Mouse (Mus musculus) adrenal gland (tissue): ENCODE measurements around the gene Evc.

Experiments
- intact Hi-C: fragments of 180-260 bp; cut with DNase I; formaldehyde crosslinking; loops from one replicate; pipeline ENCODE4 v1.15.1; 2025

Gene Evc

DNA sequence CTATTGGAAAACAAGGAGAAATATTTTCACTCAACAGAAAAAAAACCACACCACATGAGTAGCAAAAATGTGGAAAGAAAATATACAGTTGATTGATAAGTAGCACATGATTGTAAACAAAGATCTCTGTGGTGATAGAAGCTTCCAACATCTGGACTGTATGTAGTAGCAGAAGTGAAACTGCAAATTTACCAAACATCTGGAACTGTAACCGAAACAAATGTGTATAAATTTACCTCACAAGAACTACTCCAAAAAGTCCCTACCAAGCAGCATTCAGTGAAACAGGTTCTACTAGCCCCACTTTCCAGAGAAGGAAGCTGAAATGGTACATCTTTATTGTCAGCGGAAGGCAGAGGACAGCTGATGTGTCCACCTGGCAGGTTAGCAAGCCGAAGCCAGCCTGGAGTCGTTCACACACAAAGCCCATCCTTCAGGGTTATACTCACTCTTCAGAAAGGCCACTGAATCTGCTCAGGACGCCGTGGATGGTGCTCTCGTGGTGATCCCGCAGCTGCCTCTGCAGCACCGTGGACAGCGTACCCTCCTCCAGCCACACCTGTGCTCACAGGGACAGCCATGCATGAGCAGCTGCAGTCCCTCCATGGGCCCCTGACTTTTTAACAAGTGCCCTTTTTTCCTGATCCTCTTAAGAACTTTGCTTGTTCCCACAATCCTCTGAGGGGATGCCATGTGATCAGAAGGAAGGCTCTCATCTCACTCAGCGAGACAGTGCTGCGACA, 23.5 kb downstream of the Evc start:
- intact Hi-C loops: no loop called here

DNA sequence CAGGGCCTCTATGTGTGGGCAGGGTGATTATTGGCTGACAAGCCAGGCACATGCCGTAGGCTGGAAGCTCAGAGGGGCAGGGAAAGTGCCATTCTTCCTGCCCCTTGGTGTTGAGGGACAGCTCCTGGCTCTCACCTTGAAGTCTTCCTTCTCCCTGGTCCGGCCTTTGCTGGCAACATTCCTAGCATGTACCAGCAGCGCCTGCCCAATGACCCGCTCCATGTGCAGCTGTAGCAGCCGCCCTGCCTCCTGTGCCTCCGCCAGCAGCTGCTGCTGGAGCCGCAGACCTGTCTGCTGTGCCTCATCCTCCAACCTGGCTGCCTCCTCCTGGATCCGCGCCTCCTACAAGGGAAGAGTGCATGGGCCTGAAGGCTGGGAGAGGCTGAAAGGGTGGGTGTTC, 26.7 kb downstream of the Evc start:
- intact Hi-C loops: no loop called here

- intact Hi-C loops: loop anchor here (5.0 kb wide), 3 partner anchors 54 to 454 kb away; partner anchors contain the start of gene Stk32b
These were observed 38.3 kb downstream of the Evc start for GRCm38 (mm10) chr5:37298370-37298769.

DNA sequence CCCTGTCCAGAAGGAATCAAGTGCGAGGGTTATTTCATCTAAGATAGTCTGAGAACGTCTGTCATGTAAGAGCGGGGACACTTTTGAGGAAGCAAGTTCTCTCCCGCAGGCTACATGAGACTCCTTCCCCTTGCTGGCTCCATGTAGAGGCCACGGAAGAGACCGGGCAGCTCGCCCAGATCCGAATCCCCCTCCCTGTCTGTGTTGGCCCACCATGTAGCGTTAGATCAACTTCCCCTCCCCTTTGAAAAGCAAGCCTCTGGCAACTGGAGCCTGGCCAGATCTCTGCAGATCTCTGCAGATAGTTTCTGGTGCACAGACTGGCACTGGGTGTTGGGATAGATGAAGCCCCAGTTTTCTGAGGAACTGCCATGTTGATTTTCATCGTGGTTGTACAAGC, 40.0 kb downstream of the Evc start:
- intact Hi-C loops: loop anchor here (5.0 kb wide), 3 partner anchors 56 to 456 kb away; partner anchors contain the start of gene Stk32b

DNA sequence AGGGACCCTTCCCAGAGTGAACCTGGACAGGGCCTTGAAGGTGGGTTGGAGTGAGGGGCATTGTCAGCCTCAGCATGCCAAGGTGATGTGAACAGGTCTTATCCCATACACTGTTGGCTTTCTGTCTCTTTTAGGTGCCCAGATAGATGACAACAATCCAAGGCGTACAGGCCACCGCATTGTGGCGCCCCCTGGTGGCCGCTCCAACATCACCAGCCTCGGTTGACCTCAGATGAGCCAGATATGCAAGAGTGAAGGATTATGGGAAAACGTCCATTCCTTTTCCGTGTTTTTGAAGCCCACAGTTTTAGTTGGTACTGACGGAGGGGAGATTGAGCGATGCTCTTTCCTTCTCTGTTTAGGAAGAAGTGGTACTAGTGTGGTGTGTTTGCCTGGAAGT, 45.7 kb downstream of the Evc start:
- intact Hi-C loops: no loop called here

DNA sequence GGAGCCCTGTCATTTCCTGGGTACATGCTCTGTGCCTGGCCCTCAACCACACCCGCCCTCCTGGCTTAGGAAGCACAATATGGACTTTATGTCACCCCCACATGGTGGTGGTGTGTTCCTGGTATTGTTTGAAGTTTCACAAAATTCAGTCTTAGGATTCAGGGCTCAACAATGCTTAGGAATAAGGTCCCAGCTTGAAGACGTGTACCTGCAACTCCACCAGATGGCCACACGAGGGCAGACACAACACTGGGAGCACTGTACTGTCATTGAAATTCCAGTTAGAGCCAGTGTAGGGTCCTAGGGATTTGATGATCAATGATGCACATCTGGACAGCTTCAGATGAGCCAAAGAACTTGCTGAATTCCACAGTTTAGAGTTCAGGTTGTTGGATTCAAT, 47.5 kb downstream of the Evc start:
- intact Hi-C loops: no loop called here

DNA sequence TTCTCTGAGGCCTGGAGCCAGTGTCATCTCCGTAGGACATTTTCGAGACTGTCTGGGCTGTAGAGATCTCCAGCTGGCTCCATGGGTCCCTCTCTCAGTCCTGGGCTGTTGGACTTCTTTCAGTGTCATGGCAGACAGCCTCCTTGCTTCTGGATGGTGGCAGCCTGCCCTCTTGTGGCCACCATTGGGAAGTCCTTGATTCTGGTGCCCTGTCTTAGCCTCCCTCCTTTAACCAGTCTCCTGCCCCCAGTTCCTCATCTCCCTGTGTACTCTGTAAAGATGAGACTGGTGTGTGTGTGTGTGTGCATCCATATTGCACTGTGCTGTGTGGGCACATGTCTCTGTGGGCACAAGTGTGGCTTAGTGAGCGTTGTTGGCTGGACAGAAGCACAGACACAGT, 48.3 kb downstream of the Evc start:
- intact Hi-C loops: no loop called here

DNA sequence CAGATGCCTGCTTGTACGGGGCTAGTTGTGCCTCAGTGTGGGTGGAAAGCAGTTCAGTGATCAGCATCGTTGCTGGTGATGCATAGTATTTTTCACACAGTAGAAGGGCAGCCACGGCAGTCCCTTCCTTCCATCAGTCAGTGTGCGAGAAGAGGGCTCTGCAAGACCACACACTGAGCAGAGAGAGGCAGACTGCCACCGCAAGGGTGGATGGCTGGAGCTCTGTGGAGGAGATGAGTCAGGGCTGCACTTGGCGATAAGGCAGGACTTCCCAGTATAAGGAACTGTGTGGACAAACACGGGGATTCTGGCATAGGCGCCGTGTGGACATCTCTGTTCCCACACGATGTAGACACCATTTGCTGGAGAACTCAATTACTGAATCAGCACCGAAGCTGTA, 55.7 kb downstream of the Evc start:
- intact Hi-C loops: no loop called here

GRCm38 (mm10) chr5:37263816-37264215, 72.9 kb downstream of the Evc start:
- intact Hi-C loops: no loop called here

DNA sequence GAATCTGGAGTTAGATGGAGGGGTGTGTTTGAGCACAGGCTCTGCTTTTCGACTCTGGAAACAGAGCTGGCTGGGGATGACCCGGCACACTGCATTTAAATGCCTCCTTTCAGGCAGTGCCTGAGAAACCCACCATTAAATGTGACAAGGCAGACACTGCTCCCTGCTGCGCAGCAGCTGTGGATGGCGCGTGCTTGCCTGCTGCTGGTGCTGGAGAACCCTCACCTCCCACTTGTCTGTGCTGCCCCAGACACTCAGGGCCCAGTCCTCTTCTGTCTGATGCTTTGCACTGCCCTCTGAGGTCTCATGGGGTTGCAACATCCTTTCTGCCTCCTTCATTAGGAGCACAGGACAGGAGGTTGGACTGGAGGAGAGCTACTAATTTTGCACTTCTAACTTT, 75.0 kb downstream of the Evc start:
- intact Hi-C loops: no loop called here

DNA sequence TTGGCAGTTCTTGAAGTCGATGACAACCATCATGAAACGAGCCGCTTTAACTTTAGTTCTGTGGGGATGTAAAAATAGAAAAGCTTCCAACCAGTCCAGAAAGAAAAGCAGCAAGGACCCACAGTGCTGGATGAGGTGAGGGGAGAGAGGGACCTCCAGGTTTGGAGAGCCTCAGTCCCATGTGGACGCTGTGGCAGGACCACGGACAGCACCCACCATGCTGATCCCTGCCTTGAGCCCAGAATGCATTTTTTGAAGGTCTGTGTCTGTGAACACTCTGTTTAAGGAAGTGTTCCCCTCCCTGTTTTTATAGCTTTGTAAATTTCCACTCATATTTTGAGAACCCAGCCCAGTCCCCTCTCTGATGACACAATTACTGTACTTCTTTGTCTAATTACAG, 79.5 kb downstream of the Evc start:
- intact Hi-C loops: no loop called here

DNA sequence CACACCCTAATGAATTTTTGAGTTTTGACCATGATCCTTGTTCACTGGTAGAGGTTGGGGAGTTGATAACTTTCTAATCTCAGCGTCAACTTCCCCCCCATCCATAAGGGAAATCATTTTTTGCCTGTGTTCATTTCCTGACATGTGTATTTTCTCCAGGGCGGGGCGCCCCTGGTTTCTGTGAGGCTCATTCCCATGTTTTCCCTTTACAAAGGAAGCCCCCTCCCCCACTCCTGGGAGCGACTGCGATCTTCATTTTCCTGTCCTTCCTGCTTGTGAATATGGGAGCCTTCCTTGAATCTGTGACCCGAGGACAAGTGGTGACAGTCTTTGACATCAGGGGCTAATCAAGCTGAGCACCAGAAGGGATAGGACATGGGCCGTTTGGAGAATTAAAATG, 79.9 kb downstream of the Evc start:
- intact Hi-C loops: no loop called here

DNA sequence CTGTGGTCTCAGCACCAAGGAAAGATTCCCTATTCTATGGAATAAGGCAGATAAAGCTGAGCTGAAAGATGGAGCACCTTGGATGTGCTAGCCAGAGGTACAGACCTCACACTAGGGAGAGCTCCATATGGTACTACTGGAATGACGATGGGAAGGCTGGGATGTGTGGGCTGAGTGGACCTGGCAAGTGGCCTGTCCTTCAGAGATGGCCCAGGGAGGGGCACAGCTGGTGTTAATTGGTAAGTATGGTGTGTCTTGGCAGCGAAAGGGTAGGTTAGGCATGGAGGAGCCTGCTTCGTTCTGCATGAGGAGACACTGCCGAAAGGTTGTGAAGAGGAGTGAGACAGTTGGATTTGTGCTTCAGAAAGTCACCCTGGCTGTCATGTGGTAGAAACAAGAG, 82.2 kb downstream of the Evc start:
- intact Hi-C loops: no loop called here

DNA sequence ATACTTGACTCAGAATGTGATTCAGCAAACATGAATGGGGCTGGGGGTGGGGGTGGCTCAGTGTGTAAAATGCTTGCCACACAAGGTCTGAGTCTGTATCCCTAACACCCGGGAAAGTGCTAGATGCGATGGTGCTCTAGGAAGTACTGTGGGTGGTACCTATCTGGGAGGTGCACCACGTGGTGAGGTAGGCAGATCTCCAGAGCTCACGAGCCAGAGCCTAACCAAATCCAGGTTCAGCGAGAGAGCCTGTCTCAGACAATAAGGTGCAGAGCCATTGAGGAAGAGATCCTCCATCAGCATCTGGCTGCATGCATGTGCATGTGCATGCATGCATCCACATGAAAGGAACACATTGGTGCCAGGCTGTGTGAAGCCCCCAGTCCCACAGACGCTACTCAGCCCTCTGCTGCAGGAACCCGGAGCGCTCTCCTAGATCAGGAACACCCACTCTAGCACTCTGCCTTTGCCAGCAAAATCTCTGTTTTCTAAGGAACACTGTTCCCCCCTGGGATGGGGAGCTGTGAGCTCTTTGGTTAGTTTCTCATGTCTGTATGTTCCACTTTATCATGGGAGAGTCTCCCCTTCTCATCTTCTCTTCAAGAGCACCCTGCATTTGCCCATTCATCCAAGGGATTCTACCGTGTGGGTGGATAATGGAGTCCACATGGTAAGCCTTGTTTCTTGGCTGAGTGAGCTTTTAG, 84.4 kb downstream of the Evc start:
- intact Hi-C loops: no loop called here

DNA sequence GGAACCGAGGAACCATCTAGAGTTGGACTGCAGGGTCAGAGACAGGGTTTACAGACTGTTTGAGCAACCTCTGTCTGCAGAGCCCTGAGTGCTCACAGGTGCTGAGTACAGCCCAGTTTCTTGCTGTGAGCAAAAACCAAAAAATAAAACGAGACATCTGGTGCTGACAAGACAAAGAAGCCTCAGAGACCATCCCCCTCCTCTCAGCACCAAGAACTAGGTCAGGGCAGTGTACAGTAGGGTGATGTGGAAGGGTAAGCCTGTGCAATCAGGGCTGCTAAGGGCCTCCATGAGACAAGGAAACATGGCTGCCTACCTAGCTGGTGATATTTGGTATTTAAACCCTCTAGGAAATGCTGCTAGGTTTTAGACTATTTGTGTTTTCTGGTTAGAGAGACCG, 85.1 kb downstream of the Evc start:
- intact Hi-C loops: no loop called here

DNA sequence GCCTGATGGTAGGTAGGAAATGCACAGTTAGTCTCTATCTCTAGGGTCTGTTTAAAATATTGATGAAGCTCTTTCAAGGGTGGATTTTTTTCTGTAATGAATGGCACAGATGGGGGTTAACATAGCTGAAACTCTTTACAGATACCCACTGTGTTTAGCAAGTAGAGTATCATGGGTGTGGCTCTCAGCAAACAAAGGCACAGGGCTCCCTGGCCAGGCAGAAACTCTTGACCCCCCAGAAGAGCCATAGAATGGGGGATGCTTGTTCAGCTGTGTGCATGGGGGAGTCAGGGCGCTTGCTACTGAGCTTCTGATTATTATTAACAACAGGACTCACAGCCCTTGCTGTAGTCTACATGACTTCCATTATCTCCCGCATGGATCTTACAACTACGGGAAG, 87.8 kb downstream of the Evc start:
- intact Hi-C loops: no loop called here

DNA sequence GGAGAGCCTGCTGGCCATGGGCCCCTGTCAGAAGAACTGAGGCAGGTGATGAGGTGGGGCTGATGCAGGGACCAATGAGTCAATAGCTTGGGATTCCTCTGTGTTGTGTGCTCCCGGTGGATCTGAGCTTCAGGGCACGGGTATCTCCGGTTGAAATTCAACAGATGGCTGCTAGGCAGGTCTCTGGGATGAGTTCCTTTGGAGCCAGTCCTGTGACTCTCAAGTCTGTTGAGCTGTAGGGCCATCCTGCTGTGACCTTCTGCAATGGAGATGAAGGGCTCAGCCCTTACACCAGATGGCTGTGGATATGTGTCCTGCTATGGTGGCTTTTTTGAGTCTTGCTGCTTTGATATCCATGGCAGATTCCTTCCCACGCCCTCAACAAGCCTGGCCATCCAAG, 89.2 kb downstream of the Evc start:
- intact Hi-C loops: no loop called here

GRCm38 (mm10) chr5:37246138-37246910, 90.4 kb downstream of the Evc start:
- intact Hi-C loops: no loop called here

DNA sequence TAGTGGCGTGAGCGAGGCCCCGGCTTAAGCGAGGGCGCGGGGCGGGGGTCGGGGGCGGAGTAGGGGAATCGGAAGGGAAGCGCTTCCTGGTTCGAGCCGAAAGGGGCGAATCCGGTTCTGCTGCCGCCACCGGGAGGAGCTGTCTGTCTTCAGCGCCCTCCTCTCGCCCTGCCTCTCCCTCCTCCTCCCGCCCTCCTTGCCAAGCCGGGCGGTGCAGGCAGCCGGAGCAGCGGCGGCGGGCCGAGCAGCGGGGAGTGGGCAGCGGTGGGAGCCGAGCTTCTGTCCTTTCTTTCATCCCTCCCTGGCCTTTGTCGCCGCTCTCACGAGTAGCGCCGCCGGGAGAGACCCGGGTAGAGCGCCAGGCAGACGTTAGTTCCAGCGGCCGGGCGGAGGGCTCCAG, 91.0 kb downstream of the Evc start:
- intact Hi-C loops: no loop called here

DNA sequence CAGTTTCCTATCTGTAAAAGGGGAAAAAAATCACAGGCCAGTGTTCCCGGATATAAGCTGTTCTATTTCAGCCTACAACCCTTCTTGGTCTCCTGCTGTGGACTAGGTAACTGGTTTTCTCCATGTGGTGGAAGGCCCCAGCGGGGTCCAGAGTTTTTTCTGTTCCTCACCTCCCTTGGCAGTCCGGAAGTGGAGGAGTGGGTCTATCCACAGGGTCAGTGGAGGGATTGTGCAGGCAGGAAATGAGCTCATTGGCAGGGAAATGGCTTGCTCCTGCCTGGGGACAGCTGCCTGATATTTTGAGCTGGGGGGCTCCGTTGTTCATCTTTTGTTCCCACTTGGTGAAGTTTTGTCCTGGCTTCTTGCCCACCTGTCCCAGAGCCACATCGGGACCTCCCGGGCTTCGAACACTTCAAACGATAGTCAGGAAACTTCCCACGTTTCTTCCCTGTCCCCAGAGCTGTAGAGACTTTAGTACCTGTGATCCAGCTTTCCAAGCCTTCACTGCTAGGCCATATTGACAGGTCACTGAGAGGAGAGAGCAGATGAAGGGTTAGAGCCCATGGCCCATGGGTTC, 91.9 kb downstream of the Evc start:
- intact Hi-C loops: no loop called here

DNA sequence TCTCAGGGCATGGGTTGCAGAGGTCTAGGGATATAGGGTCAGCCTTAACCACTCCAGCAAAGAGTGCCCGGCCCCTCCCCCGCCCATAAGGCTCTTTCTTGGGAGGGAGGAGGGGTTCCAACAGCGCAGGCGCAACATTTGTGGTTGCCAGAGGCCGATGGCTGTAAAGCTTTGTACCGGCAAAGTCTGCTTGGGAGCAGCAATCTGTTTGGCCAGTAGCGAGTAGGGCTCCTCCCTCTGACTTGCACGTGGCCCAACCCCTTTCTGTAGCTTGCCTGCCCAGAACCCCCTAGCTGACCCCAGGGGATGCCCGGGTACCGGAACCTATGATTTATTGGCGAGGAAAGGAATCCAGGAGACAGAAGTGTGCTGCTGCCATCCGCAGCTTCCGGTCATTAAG, 92.5 kb downstream of the Evc start:
- intact Hi-C loops: no loop called here
